Mouse (Mus musculus): ENCODE data around the gene Ddx54. TPM values are rescaled to one million over a fixed set of nuclear protein-coding genes. Genes with fewer than 3 reads are reported as not detected.

Gene Ddx54
- total RNA-seq, 2 experiments from 2014 or later: 44.5 to 48.0 TPM

- intact Hi-C loops (cut with DNase I): no loop called here
- DNase-seq (ENCODE audit: low spot score in 2 of 2): no peak
These were observed 16.1 kb downstream of the Ddx54 start for GRCm38 (mm10) chr5:120628624-120629023.

GRCm38 (mm10) chr5:120631128-120631527, 18.6 kb downstream of the Ddx54 start:
- DNase-seq (ENCODE audit: low spot score in 2 of 2): no peak
- intact Hi-C loops (cut with DNase I): no loop called here

- intact Hi-C loops (cut with DNase I): no loop called here
These were observed 19.4 kb downstream of the Ddx54 start for GRCm38 (mm10) chr5:120631892-120632291.

GRCm38 (mm10) chr5:120634131-120634530, 21.6 kb downstream of the Ddx54 start, which contains the start of gene Cfap73:
Cfap73 (minus strand) TSS chr5:120634235.
- DNase-seq (ENCODE audit: low spot score in 2 of 2): no peak
- intact Hi-C loops (cut with DNase I): no loop called here

More at GRCm38 (mm10) chr5:120631892-120632291, 19.4 kb downstream of the Ddx54 start:
- no peak for DNase-seq (ENCODE audit: low spot score in 2 of 2)

- intact Hi-C loops (cut with DNase I): no loop called here
- DNase-seq (ENCODE audit: low spot score in 2 of 2): no peak
These were observed 22.3 kb downstream of the Ddx54 start for GRCm38 (mm10) chr5:120634860-120635259.

- DNase-seq (ENCODE audit: low spot score in 2 of 2): no peak
- intact Hi-C loops (cut with DNase I): no loop called here
These were observed 23.1 kb downstream of the Ddx54 start for GRCm38 (mm10) chr5:120635633-120636032.

- no peak for DNase-seq (ENCODE audit: low spot score in 2 of 2)
- intact Hi-C loops (cut with DNase I): no loop called here
These were observed 27.6 kb downstream of the Ddx54 start for GRCm38 (mm10) chr5:120640094-120640493.

- DNase-seq (ENCODE audit: low spot score in 2 of 2): no peak
- intact Hi-C loops (cut with DNase I): no loop called here
These were observed 31.0 kb downstream of the Ddx54 start for GRCm38 (mm10) chr5:120643365-120644085.

GRCm38 (mm10) chr5:120644227-120644626, 31.7 kb downstream of the Ddx54 start:
- intact Hi-C loops (cut with DNase I): no loop called here
- no peak for DNase-seq (ENCODE audit: low spot score in 2 of 2)

GRCm38 (mm10) chr5:120645851-120646250, 33.3 kb downstream of the Ddx54 start:
- intact Hi-C loops (cut with DNase I): no loop called here
- no peak for DNase-seq (ENCODE audit: low spot score in 2 of 2)

GRCm38 (mm10) chr5:120647361-120647760, 34.8 kb downstream of the Ddx54 start:
- no peak for DNase-seq (ENCODE audit: low spot score in 2 of 2)
- intact Hi-C loops (cut with DNase I): no loop called here

- DNase-seq (ENCODE audit: low spot score in 2 of 2): peak; percentile 46 to 71
- intact Hi-C loops (cut with DNase I): no loop called here
These were observed 35.4 kb downstream of the Ddx54 start for GRCm38 (mm10) chr5:120647814-120648491.

- intact Hi-C loops (cut with DNase I): loop anchor here (1.0 kb wide), 1 partner anchor 27 kb away; no protein-coding TSS in a partner anchor
- DNase-seq (ENCODE audit: low spot score in 2 of 2): peak; percentile 84 to 92
These were observed 36.2 kb downstream of the Ddx54 start, which contains the start of gene Rasal1 for GRCm38 (mm10) chr5:120648569-120649373. Rasal1 (plus strand) TSS chr5:120648812.

- intact Hi-C loops (cut with DNase I): loop anchor here (1.0 kb wide), 1 partner anchor 28 kb away; no protein-coding TSS in a partner anchor
- DNase-seq (ENCODE audit: low spot score in 2 of 2): peak; percentile 36 to 50
These were observed 36.9 kb downstream of the Ddx54 start for GRCm38 (mm10) chr5:120649374-120649933.

GRCm38 (mm10) chr5:120649938-120650337, 37.4 kb downstream of the Ddx54 start:
- intact Hi-C loops (cut with DNase I): loop anchor here (1.0 kb wide), 1 partner anchor 29 kb away; no protein-coding TSS in a partner anchor
- DNase-seq (ENCODE audit: low spot score in 2 of 2): no peak

GRCm38 (mm10) chr5:120651230-120651629, 38.7 kb downstream of the Ddx54 start:
- no peak for DNase-seq (ENCODE audit: low spot score in 2 of 2)
- intact Hi-C loops (cut with DNase I): no loop called here

GRCm38 (mm10) chr5:120652915-120653701, 40.6 kb downstream of the Ddx54 start:
- intact Hi-C loops (cut with DNase I): no loop called here
- peak; percentile 46 to 63 for DNase-seq (ENCODE audit: low spot score in 2 of 2)

GRCm38 (mm10) chr5:120653873-120654272, 41.3 kb downstream of the Ddx54 start:
- intact Hi-C loops (cut with DNase I): no loop called here
- no peak for DNase-seq (ENCODE audit: low spot score in 2 of 2)

Measured in left cerebral cortex, postnatal 14 days (tissue).